Mouse (Mus musculus) hindbrain, embryonic 11.5 days (tissue): ENCODE measurements around the gene Rasgef1b. TPM values are rescaled to one million over a fixed set of nuclear protein-coding genes. Genes with fewer than 3 reads are reported as not detected.

Source experiments
- ATAC-seq: fragments of 200-750 bp; cut with Nextera tagmentation; 2 replicates; pipeline ENCODE4 v1.8.0; 2017; ENCODE audit warnings: mild to moderate bottlenecking, moderate TSS enrichment, moderate library complexity; ENCODE audit not compliant: low FRiP score
- DNase-seq: peaks from one replicate; pipeline ENCODE4 v3.0.0-alpha.2; 2015; ENCODE audit warnings: low spot score
- H3K27ac ChIP-seq: fragments of 300-500 bp; sonication (generic); 2 replicates; pipeline ENCODE4 v1.5.1; 2014; ENCODE audit warnings: mild to moderate bottlenecking, low read depth, low read length
- H3K27me3 ChIP-seq: fragments of 300-500 bp; sonication (generic); 2 replicates; pipeline ENCODE4 v1.6.1; 2014; ENCODE audit warnings: mild to moderate bottlenecking, low read length, moderate library complexity, mixed read lengths; ENCODE audit not compliant: control insufficient read depth, insufficient read depth
- H3K36me3 ChIP-seq: fragments of 300-500 bp; sonication (generic); 2 replicates; pipeline ENCODE4 v1.6.1; 2014; ENCODE audit warnings: mild to moderate bottlenecking, low read length, moderate library complexity, mixed read lengths; ENCODE audit not compliant: control insufficient read depth, insufficient read depth
- H3K4me1 ChIP-seq: fragments of 300-500 bp; sonication (generic); replicated peaks from 2 replicates; pipeline ENCODE4 v1.6.1; 2014; ENCODE audit warnings: low read length, mixed read lengths; ENCODE audit not compliant: control insufficient read depth, insufficient read depth
- H3K4me2 ChIP-seq: fragments of 300-500 bp; sonication (generic); replicated peaks from 2 replicates; pipeline ENCODE4 v1.6.1; 2014; ENCODE audit warnings: mild to moderate bottlenecking, low read depth, low read length
- H3K4me3 ChIP-seq: fragments of 300-500 bp; sonication (generic); 2 replicates; pipeline ENCODE4 v1.5.1; 2014; ENCODE audit warnings: low read depth, low read length
- H3K9ac ChIP-seq: fragments of 300-500 bp; sonication (generic); 2 replicates; pipeline ENCODE4 v1.6.1; 2014; ENCODE audit warnings: low read depth, low read length
- H3K9me3 ChIP-seq: fragments of 300-500 bp; sonication (generic); 2 replicates; pipeline ENCODE4 v1.6.1; 2016; ENCODE audit warnings: low read length; ENCODE audit not compliant: control insufficient read depth
- WGBS: fragments of 180-500 bp; shearing (Covaris S2); extraction: QIAGEN DNeasy Blood & Tissue Kit; methylation state at CpG from one replicate; pipeline ENCODE4 v1.1.7; 2014; 5-methylcytosine and 5-hydroxymethylcytosine counted together
- polyA plus RNA-seq: library from polyadenylated mRNA; unstranded; fragments of >200 nt; fragmentation: Nextera tagmentation; extraction: Ambion mirVana; gene quantifications from 2 replicates; pipeline ENCODE4 v1.2.1, GENCODE M21; 2014

Gene Rasgef1b
- polyA plus RNA-seq, 1 experiment from 2014 or later: 14.1 TPM

GRCm38 (mm10) chr5:99296348-99296747, 432.5 kb downstream of the Rasgef1b start:
- no peak overlapping the region for H3K9ac ChIP-seq
- DNase-seq (no peak), ATAC-seq (no peak)
- H3K4me3 ChIP-seq: no peak overlapping the region
- H3K9me3 ChIP-seq: no peaks in the 10 kb centered on the region
- no peaks in the 10 kb centered on the region for H3K27me3 ChIP-seq
- 69% methylated on average over 2 of the region's 2 CpGs for WGBS
- no peak overlapping the region for H3K4me2 ChIP-seq
- H3K27ac ChIP-seq: no peak overlapping the region
- no peaks in the 10 kb centered on the region for H3K4me1 ChIP-seq
- no peaks in the 10 kb centered on the region for H3K36me3 ChIP-seq

- Histone ChIP-seq H3K27ac (no peak overlapping the region), H3K4me2 (no peak overlapping the region), H3K27me3 (no peaks in the 10 kb centered on the region), H3K36me3 (no peaks in the 10 kb centered on the region), H3K9ac (no peak overlapping the region), H3K4me1 (no peaks in the 10 kb centered on the region), H3K9me3 (no peaks in the 10 kb centered on the region), H3K4me3 (no peak overlapping the region)
- no peak for ATAC-seq
- DNase-seq: no peak
- WGBS: 88% methylated on average over 10 of the region's 10 CpGs
Measured at GRCm38 (mm10) chr5:99292287-99292851, 436.5 kb downstream of the Rasgef1b start.

- H3K9ac ChIP-seq: no peak overlapping the region
- H3K36me3 ChIP-seq: no peaks in the 10 kb centered on the region
- H3K4me2 ChIP-seq: no peak overlapping the region
- 81% methylated on average over 12 of the region's 12 CpGs for WGBS
- H3K27me3 ChIP-seq: no peaks in the 10 kb centered on the region
- DNase-seq (no peak), ATAC-seq (no peak)
- H3K9me3 ChIP-seq: no peaks in the 10 kb centered on the region
- no peaks in the 10 kb centered on the region for H3K4me1 ChIP-seq
- no peak overlapping the region for H3K27ac ChIP-seq
- H3K4me3 ChIP-seq: no peak overlapping the region
Measured at GRCm38 (mm10) chr5:99291084-99291830, 437.6 kb downstream of the Rasgef1b start.

GRCm38 (mm10) chr5:99288262-99288661, 440.6 kb downstream of the Rasgef1b start:
- ATAC-seq: no peak
- H3K4me2 ChIP-seq: no peak overlapping the region
- no peaks in the 10 kb centered on the region for H3K36me3 ChIP-seq
- 78% methylated on average over 4 of the region's 4 CpGs for WGBS
- no peak overlapping the region for H3K4me3 ChIP-seq
- no peak for DNase-seq
- no peaks in the 10 kb centered on the region for H3K27me3 ChIP-seq
- H3K9ac ChIP-seq: no peak overlapping the region
- H3K4me1 ChIP-seq: no peaks in the 10 kb centered on the region
- no peaks in the 10 kb centered on the region for H3K9me3 ChIP-seq
- no peak overlapping the region for H3K27ac ChIP-seq

- WGBS: 85% methylated on average over 6 of the region's 6 CpGs
- Histone ChIP-seq H3K4me3 (no peak overlapping the region), H3K4me1 (no peaks in the 10 kb centered on the region), H3K36me3 (no peaks in the 10 kb centered on the region), H3K4me2 (no peak overlapping the region), H3K9me3 (no peaks in the 10 kb centered on the region), H3K27ac (no peak overlapping the region), H3K9ac (no peak overlapping the region), H3K27me3 (no peaks in the 10 kb centered on the region)
- DNase-seq (no peak), ATAC-seq (no peak)
Measured at GRCm38 (mm10) chr5:99287647-99288185, 441.1 kb downstream of the Rasgef1b start.

GRCm38 (mm10) chr5:99286575-99286974, 442.3 kb downstream of the Rasgef1b start:
- Histone ChIP-seq H3K9ac (no peak overlapping the region), H3K27ac (no peak overlapping the region), H3K36me3 (no peaks in the 10 kb centered on the region), H3K27me3 (no peaks in the 10 kb centered on the region), H3K4me1 (no peaks in the 10 kb centered on the region), H3K4me2 (no peak overlapping the region), H3K4me3 (no peak overlapping the region), H3K9me3 (no peaks in the 10 kb centered on the region)
- DNase-seq: no peak
- ATAC-seq: no peak
- 89% methylated on average over 6 of the region's 6 CpGs for WGBS

GRCm38 (mm10) chr5:99286024-99286423, 442.8 kb downstream of the Rasgef1b start:
- H3K4me1 ChIP-seq: no peaks in the 10 kb centered on the region
- no peak for ATAC-seq
- 90% methylated on average over 6 of the region's 6 CpGs for WGBS
- H3K36me3 ChIP-seq: no peaks in the 10 kb centered on the region
- H3K9me3 ChIP-seq: no peaks in the 10 kb centered on the region
- no peak overlapping the region for H3K9ac ChIP-seq
- H3K4me3 ChIP-seq: no peak overlapping the region
- H3K4me2 ChIP-seq: no peak overlapping the region
- H3K27me3 ChIP-seq: no peaks in the 10 kb centered on the region
- H3K27ac ChIP-seq: no peak overlapping the region
- DNase-seq: no peak

GRCm38 (mm10) chr5:99284369-99284768, 444.5 kb downstream of the Rasgef1b start:
- Histone ChIP-seq H3K4me3 (no peak overlapping the region), H3K4me1 (no peaks in the 10 kb centered on the region), H3K4me2 (no peak overlapping the region), H3K9ac (no peak overlapping the region), H3K9me3 (no peaks in the 10 kb centered on the region), H3K27ac (no peak overlapping the region), H3K27me3 (no peaks in the 10 kb centered on the region), H3K36me3 (no peaks in the 10 kb centered on the region)
- ATAC-seq: no peak
- WGBS: 95% methylated on average over 7 of the region's 7 CpGs
- DNase-seq: no peak

GRCm38 (mm10) chr5:99283636-99284035, 445.2 kb downstream of the Rasgef1b start:
- Histone ChIP-seq H3K4me1 (no peaks in the 10 kb centered on the region), H3K27ac (no peak overlapping the region), H3K4me3 (no peak overlapping the region), H3K27me3 (no peaks in the 10 kb centered on the region), H3K36me3 (no peaks in the 10 kb centered on the region), H3K9ac (no peak overlapping the region), H3K9me3 (no peaks in the 10 kb centered on the region), H3K4me2 (no peak overlapping the region)
- no peak for ATAC-seq
- 84% methylated on average over 3 of the region's 3 CpGs for WGBS
- no peak for DNase-seq
